Mouse (Mus musculus) lung, postnatal 25 days (tissue): ENCODE measurements around the gene Rassf6.

Experiments
- DNase-seq: peaks from one replicate; pipeline ENCODE4 v3.0.0; 2022; ENCODE audit warnings: low spot score

Rassf6 gene

DNA sequence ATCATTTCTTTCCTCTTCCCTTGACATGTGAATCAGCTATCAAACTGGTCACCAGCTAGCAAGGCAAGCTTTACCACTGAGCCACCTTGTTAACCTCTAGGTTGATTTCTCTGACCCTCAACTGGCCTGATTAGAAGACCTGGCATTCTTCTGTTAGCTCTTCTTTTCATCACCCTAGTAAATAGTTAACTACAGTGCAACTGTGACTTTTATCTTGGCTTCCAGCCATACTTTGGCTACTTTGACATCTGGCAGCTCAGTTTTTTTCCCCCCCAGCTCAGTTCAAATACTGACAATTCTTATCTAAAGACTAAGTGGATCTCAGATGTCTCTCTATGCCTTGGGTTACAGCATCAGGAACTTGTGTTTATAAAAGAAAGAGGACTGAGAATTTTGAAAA is 72.1 kb downstream of the Rassf6 start:
- DNase-seq, result no peak

DNA sequence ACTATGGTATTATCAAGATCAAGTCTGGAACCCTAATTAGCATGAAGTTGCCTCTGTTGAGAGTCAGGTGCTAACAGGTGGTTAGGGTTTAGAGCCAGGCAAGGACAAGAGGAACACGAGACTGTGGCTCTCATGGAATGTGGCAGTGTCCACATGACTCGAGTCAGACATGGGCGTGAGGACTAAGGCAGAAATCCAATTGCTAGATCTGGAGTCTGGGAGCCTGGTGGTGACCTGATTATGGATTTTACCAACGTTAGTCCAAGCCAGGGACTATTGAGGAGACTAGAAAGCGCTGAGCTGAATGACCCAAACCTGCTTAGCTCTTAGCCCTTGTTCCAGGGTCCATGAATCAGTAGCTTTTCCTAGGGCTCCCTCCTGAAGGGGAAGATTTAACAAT is 72.7 kb downstream of the Rassf6 start:
- DNase-seq, result no peak

DNA sequence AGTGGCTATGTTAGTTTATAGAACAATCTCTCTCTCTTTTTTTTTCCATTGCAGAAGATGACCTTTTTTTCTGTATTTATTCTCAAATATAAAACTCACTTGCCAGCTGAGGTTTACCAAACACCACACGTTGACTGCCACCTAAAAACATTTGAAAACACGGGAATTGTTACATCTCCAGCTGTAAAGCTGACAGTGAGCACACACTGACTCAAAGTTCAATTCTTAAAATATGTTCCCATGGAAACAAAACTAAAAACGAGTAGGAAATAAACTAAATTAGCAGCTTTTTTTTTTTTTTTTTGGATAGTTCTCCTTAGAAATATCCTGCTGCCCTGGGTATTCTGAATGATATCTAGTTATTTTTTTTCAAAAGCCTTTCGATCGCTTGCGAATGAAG is 75.3 kb downstream of the Rassf6 start:
- DNase-seq, result no peak

DNA sequence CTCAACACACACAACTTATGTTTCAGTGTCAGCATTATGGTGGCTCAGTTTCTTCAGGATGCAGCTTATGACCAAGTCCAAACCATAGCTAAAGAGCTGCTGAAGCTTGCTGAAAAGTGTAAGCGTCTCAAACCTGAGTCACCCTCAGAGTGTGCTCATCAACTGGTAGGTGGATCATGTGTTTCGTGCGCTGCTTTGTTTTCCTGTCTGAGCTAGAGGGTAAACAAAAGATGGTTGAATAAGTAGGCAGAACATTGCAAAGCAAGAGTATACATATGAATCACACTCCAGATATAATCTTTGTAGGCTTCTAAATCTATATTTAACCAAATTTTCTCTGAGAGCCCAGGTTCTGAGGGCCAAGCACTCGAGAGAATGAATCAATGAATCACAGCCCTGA is 76.3 kb downstream of the Rassf6 start:
- no peak for DNase-seq

DNA sequence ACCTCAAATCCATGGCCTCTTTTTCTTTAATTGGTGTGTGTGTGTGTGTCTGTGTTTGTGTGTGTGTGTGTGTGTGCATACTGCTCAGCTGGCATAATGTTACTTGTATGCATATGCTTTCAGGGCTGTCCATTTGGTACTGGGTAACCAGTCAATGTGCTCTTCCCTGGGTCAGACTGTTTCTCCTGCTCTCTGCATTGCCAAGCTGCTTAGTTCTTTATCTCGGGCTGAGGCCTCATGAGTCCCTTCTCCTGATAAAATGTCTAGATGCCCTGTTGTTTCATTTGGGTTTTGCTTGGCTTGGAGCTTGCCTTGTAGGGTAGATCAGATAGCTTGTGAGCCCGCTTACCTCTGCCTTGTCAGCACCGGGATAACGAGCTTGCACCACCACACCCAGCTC is 77.6 kb downstream of the Rassf6 start:
- no peak for DNase-seq

DNA sequence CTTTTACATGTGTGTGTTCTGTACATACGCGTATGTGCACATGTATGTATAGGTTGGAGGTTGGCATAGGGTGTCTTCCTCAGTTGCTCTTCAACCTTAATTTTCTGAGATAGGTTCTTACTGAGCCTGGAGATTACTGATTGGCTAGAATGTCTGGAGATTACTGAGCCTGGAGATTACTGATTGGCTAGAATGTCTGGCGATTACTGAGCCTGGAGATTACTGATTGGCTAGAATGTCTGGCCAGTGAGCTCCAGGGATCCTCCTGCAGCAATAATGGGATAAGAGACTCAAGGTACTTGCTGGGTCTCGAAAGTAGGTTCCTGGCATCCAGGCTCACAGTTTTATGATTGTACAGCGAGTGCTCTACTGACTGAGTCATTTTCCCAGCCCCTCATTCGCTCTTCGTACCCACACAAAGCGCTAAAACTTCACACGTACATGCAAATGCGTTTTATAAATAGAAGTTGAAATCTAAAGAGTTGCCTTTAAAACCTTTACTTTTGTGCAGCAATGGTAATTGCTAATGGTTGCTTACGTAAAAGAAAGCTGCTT is 78.7 kb downstream of the Rassf6 start:
- no peak for DNase-seq

DNA sequence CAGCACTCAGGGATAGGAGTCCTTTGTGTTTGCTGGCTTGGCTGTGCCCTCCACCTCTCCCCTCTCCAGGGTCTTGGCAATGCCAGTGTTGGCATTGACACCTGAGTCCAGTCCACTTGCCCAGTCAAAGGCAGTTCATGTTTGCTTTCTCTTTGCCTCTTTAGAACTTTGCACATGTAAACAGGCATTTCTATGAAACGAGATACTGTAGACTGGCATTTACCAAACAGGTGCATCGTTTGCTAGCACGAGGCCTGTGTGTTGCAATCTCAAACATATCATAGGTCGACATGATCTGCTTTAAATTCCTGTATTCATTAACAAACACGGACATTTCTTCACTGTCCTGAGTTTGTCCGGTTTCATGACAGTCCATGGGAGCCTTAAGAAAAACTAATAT is 79.7 kb downstream of the Rassf6 start, which contains the start of gene 5830473C10Rik:
TSS of gene 5830473C10Rik (plus strand) at position 365 of the 400 bp plus-strand sequence.
- no peak for DNase-seq

DNA sequence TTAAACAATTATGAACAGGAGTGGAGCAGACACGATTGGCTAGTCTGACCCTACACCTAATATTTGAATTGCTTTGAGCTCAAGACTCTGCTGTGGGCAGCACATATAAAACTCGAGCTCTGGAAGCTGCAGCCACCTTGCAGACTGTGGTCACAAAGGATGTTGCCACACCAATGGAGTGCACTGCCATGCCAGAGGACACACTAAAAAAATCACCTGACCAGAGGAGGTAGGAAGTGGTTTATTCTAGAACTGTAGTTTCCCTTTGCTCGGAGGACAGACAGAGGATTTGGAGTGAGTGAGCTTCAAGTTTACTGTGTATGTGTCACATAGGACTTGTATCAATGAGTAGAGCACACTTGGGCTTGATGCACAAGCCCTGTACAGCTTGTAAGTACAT is 84.4 kb downstream of the Rassf6 start:
- DNase-seq, result no peak
